16 mouse cellular contexts compared by ENCODE assay signal in genomic region chr14:79658748-79659508, GRCm38 (mm10). TPM values are rescaled to one million over a fixed set of nuclear protein-coding genes. Genes with fewer than 3 reads are reported as not detected.
DNase-seq lines count a peak whose midpoint lies in the region; ATAC-seq and TF ChIP-seq lines count a peak whose summit lies in the region.
"Had no signal": no experiment of that assay in that cellular context is flagged by ENCODE, and none has a peak within 500 bp of the region (broad histone marks: within the 10 kb centered on the region; RNA-seq: fewer than 3 reads in every experiment).

No protein-coding gene starts in this region.

- TF ChIP-seq POLR2A in cortical plate, adult 2 months (IDR thresholded peaks at IDR 0.05; ENCODE audit: extremely low read depth, insufficient read depth, low read length), result no peak

- no peaks in the 10 kb centered on the region for H3K9me3 ChIP-seq in heart, embryonic 13.5 days
- no peaks in the 10 kb centered on the region for H3K9me3 ChIP-seq in forebrain, postnatal 0 days (ENCODE audit: low read length)
- no peaks in the 10 kb centered on the region for H3K9me3 ChIP-seq in limb, embryonic 13.5 days
- H3K9me3 ChIP-seq: heart, embryonic 15.5 days; intestine, embryonic 15.5 days had no signal

- H3K27ac ChIP-seq in heart, embryonic 13.5 days (replicated peaks), result 0 out of 2 replicates have a peak overlapping the region, but pooled peaks have one; percentile 9
- H3K27ac ChIP-seq in cortical plate, adult 2 months (ENCODE audit: insufficient read depth, low read length), result peak overlapping the region; percentile 49; the same call in 1 of the 2 replicates
- peak overlapping the region; percentile 62 for H3K27ac ChIP-seq in forebrain, postnatal 0 days (ENCODE audit: low read depth, low read length)
- H3K27ac ChIP-seq in limb, embryonic 13.5 days, result peak overlapping the region; percentile 87
- H3K27ac ChIP-seq: heart, embryonic 15.5 days; intestine, embryonic 15.5 days had no signal

- H3K9ac ChIP-seq in heart, embryonic 13.5 days, result no peak overlapping the region
- H3K9ac ChIP-seq in forebrain, postnatal 0 days, result no peak overlapping the region
- no peak overlapping the region; the same call in 1 of the 2 replicates for H3K9ac ChIP-seq in limb, embryonic 13.5 days
- H3K9ac ChIP-seq: heart, embryonic 15.5 days; intestine, embryonic 15.5 days; lung, embryonic 14.5 days had no signal

- no peaks in the 10 kb centered on the region for H3K36me3 ChIP-seq in heart, embryonic 13.5 days
- no peaks in the 10 kb centered on the region for H3K36me3 ChIP-seq in forebrain, postnatal 0 days (ENCODE audit: insufficient read depth)
- H3K36me3 ChIP-seq in limb, embryonic 13.5 days, result peaks cover 6% of the 10 kb centered on the region; the same call in 1 of the 2 replicates
- H3K36me3 ChIP-seq: heart, embryonic 15.5 days; intestine, embryonic 15.5 days had no signal

- peaks cover 13% of the 10 kb centered on the region for H3K4me1 ChIP-seq in heart, embryonic 13.5 days
- no peaks in the 10 kb centered on the region; the same call in 1 of the 2 replicates for H3K4me1 ChIP-seq in cortical plate, adult 2 months (ENCODE audit: control insufficient read depth, insufficient read depth, low read length)
- peaks cover 10% of the 10 kb centered on the region; the same call in 1 of the 2 replicates for H3K4me1 ChIP-seq in forebrain, postnatal 0 days (ENCODE audit: insufficient read depth)
- peaks cover 22% of the 10 kb centered on the region for H3K4me1 ChIP-seq in limb, embryonic 13.5 days
- H3K4me1 ChIP-seq: intestine, embryonic 15.5 days had no signal

- TF ChIP-seq CTCF in cortical plate, adult 2 months (IDR thresholded peaks at IDR 0.05; ENCODE audit: extremely low read depth, insufficient read depth, low read length), result no peak
- no peak for TF ChIP-seq CTCF in forebrain, postnatal 0 days (IDR thresholded peaks at IDR 0.05; ENCODE audit: low read depth)

- no peak for DNase-seq in heart, postnatal 14 days
- DNase-seq in forebrain, postnatal 0 days, result no peak
- no peak for DNase-seq in cerebellum, postnatal 36 days
- no peak for DNase-seq in testis, postnatal 10 days (ENCODE audit: low spot score)
- DNase-seq in natural killer cell, adult 2 months (ENCODE audit: low spot score in 2 of 2), result no peak
- DNase-seq: adrenal gland, adult 2 months; B cell, adult 2 months; cerebellum, adult 8-10 months; kidney, postnatal 14 days; lung, embryonic 14.5 days had no signal

- intact Hi-C loops in heart, postnatal 14 days (cut with DNase I), result no loop called here

- H3K4me3 ChIP-seq in heart, embryonic 13.5 days, result no peak overlapping the region
- no peak overlapping the region for H3K4me3 ChIP-seq in cortical plate, adult 2 months (ENCODE audit: insufficient read depth, low read length)
- H3K4me3 ChIP-seq in forebrain, postnatal 0 days (ENCODE audit: low read depth, low read length), result no peak overlapping the region
- peak overlapping the region; percentile 14; the same call in 1 of the 2 replicates for H3K4me3 ChIP-seq in limb, embryonic 13.5 days
- H3K4me3 ChIP-seq: heart, embryonic 15.5 days; intestine, embryonic 15.5 days had no signal

- H3K27me3 ChIP-seq in heart, embryonic 13.5 days (replicated peaks), result peaks cover 20% of the 10 kb centered on the region; the same call in 1 of the 2 replicates
- H3K27me3 ChIP-seq in forebrain, postnatal 0 days (ENCODE audit: insufficient read depth, low read length), result no peaks in the 10 kb centered on the region
- peaks cover 10% of the 10 kb centered on the region; the same call in 1 of the 2 replicates for H3K27me3 ChIP-seq in limb, embryonic 13.5 days

- ATAC-seq in heart, embryonic 13.5 days (ENCODE audit: extremely low read depth, insufficient number of reproducible peaks, low FRiP score, low TSS enrichment), result no peak
- peak; percentile 47 for ATAC-seq in forebrain, postnatal 0 days
- 0 out of 2 replicates have a peak, but pooled peaks have one; percentile 2 for ATAC-seq in limb, embryonic 13.5 days (ENCODE audit: low FRiP score, low read depth)
- ATAC-seq: intestine, embryonic 15.5 days had no signal

- no peak overlapping the region for H3K4me2 ChIP-seq in heart, embryonic 13.5 days
- no peak overlapping the region for H3K4me2 ChIP-seq in forebrain, postnatal 0 days (ENCODE audit: low read depth)
- H3K4me2 ChIP-seq in limb, embryonic 13.5 days (replicated peaks), result peak overlapping the region; percentile 43
- H3K4me2 ChIP-seq: heart, embryonic 15.5 days; intestine, embryonic 15.5 days; lung, embryonic 14.5 days had no signal

- WGBS in heart, embryonic 13.5 days, result 71% methylated on average over 6 of the region's 6 CpGs
- 61% methylated on average over 6 of the region's 6 CpGs for WGBS in forebrain, postnatal 0 days
- WGBS in limb, embryonic 13.5 days, result 65% methylated on average over 6 of the region's 6 CpGs

RNA-seq across cellular contexts. Expression of gene Cnmd, which starts 3.0 kb away (rescaled TPM):
- 2.2 and 2.9 TPM in 2 replicates for polyA plus RNA-seq in heart, embryonic 13.5 days (2015; fragmentation: Nextera tagmentation; extraction: Ambion mirVana)
- total RNA-seq in heart, postnatal 14 days (2021), result under 1 TPM; 0.24 to 0.74 TPM
- polyA plus RNA-seq in cortical plate, adult 2 months (2012; rRNA removed), result 2.7 and 3.0 TPM in 2 replicates
- total RNA-seq in forebrain, postnatal 0 days (2014; rRNA removed), result 0.62 and 6.8 TPM in 2 replicates
- polyA plus RNA-seq in forebrain, postnatal 0 days (2015; fragmentation: Nextera tagmentation; extraction: Ambion mirVana), result 3.4 and 5.5 TPM in 2 replicates
- polyA plus RNA-seq in limb, embryonic 13.5 days (2015; fragmentation: Nextera tagmentation; extraction: Ambion mirVana), result 189 and 200 TPM in 2 replicates
- polyA plus RNA-seq: adrenal gland, adult 2 months; spleen, adult 2 months had no signal

Comparison
In these comparisons a context has a peak if more than half of its experiments do, and no peak if none do; other contexts are left out.
1. H3K27ac ChIP-seq: peak in every context shown above with its lines; median percentile 87 in limb, embryonic 13.5 days; 62 in forebrain, postnatal 0 days; 49 in cortical plate, adult 2 months; 9 in heart, embryonic 13.5 days.
2. RNA of gene Cnmd, which starts 3.0 kb away (polyA plus RNA-seq): 189 to 200 TPM in limb, embryonic 13.5 days; 3.4 to 5.5 TPM in forebrain, postnatal 0 days, 2.7 to 3.0 TPM in cortical plate, adult 2 months and 2.2 to 2.9 TPM in heart, embryonic 13.5 days; every median in the first group is over 10 times any median in the second.